Mouse (Mus musculus): ENCODE results near the gene Slc22a14. TPM values are rescaled to one million over a fixed set of nuclear protein-coding genes. Genes with fewer than 3 reads are reported as not detected.

Slc22a14 gene
- total and polyA plus RNA-seq, 3 experiments = not detected

- TF ChIP-seq CHD1 (IDR thresholded peaks at IDR 0.05; ENCODE audit: low read depth, low read length) = no peak
- no peak for TF ChIP-seq ETS1 (IDR thresholded peaks at IDR 0.05; ENCODE audit: low read depth, low read length)
- no peak for TF ChIP-seq NELFE (IDR thresholded peaks at IDR 0.05; ENCODE audit: low read depth, low read length)
- no peak for TF ChIP-seq ZC3H11A (IDR thresholded peaks at IDR 0.05; ENCODE audit: low read depth, low read length)
- TF ChIP-seq CHD2 (IDR thresholded peaks at IDR 0.05; ENCODE audit: low read length) = no peak
- no peak for TF ChIP-seq MYB (IDR thresholded peaks at IDR 0.05; ENCODE audit: low read depth, low read length)
- no peak for TF ChIP-seq EP300 (IDR thresholded peaks at IDR 0.05; ENCODE audit: low read depth in 1 of 2, low read length in 2 of 2)
- TF ChIP-seq RCOR1 (IDR thresholded peaks at IDR 0.05; ENCODE audit: low read depth, low read length) = no peak
- TF ChIP-seq HCFC1 (IDR thresholded peaks at IDR 0.05; ENCODE audit: low read depth, low read length) = no peak
- TF ChIP-seq BHLHE40 (IDR thresholded peaks at IDR 0.05; ENCODE audit: borderline replicate concordance, low read depth, low read length) = no peak
- no peak for TF ChIP-seq SMC3 (IDR thresholded peaks at IDR 0.05; ENCODE audit: low read depth, low read length)
- no peak for TF ChIP-seq GATA1 (IDR thresholded peaks at IDR 0.05; ENCODE audit: low read depth, low read length)
- TF ChIP-seq ZKSCAN1 (IDR thresholded peaks at IDR 0.05; ENCODE audit: low read depth, low read length) = no peak
- TF ChIP-seq TAL1 (IDR thresholded peaks at IDR 0.05; ENCODE audit: low read length) = no peak
- TF ChIP-seq MXI1 (IDR thresholded peaks at IDR 0.05; ENCODE audit: low read depth, low read length) = no peak
- no peak for DNase-seq (ENCODE audit: low read depth, low spot score)
Observed at GRCm38 (mm10) chr9:119278031-119278430, 87.3 kb downstream of the Slc22a14 start.

DNA sequence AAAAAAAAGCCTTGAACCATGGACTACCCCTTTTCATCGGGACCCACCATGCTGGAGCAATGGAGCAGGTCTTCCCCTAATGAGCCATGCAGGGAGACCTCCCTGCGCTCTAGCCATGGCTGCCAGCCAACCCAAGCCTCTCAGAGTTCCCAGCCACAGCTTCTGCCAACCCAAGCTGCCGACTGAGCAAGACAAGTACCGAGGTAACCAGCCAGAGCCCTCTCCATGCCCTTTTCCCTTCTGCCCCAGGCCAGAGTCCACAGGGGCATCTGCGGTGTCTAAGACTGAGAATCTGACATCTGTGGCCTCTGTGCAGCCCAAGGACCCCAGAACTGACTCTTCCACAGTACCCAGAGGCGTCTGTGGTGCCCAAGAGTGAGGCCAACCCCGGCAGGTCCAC is 89.0 kb downstream of the Slc22a14 start:
- H3K4me3 ChIP-seq (ENCODE audit: control insufficient read depth in 1 of 2, insufficient read depth in 1 of 2, low read depth in 2 of 2, low read length in 2 of 2) = no peak overlapping the region
- TF ChIP-seq CHD1 (IDR thresholded peaks at IDR 0.05; ENCODE audit: low read depth, low read length) (no peak), MYB (IDR thresholded peaks at IDR 0.05; ENCODE audit: low read depth, low read length) (no peak), SIN3A (IDR thresholded peaks at IDR 0.05; ENCODE audit: low read length) (no peak), NELFE (IDR thresholded peaks at IDR 0.05; ENCODE audit: low read depth, low read length) (no peak), POLR2AphosphoS5 (IDR thresholded peaks at IDR 0.05; ENCODE audit: borderline replicate concordance, low read depth, low read length) (no peak), MYC (IDR thresholded peaks at IDR 0.05; ENCODE audit: low read depth, low read length) (no peak), CTCF (IDR thresholded peaks at IDR 0.05 in 2 of 3, conservative IDR thresholded peaks at IDR 0.05 in 1 of 3; ENCODE audit: control insufficient read depth in 1 of 3, insufficient read depth in 1 of 3, low read depth in 2 of 3, low read length in 3 of 3, poor library complexity in 1 of 3, severe bottlenecking in 1 of 3) (no peak), MAFK (IDR thresholded peaks at IDR 0.05; ENCODE audit: borderline replicate concordance, low read depth, low read length) (no peak), RAD21 (IDR thresholded peaks at IDR 0.05; ENCODE audit: low read depth, low read length) (no peak), TBP (IDR thresholded peaks at IDR 0.05; ENCODE audit: low read depth, low read length) (no peak), BHLHE40 (IDR thresholded peaks at IDR 0.05; ENCODE audit: borderline replicate concordance, low read depth, low read length) (no peak), E2F4 (IDR thresholded peaks at IDR 0.05; ENCODE audit: borderline replicate concordance, low read depth, low read length) (no peak), TAL1 (IDR thresholded peaks at IDR 0.05; ENCODE audit: low read length) (no peak), GABPA (IDR thresholded peaks at IDR 0.05; ENCODE audit: low read depth, low read length) (no peak), ZMIZ1 (IDR thresholded peaks at IDR 0.05; ENCODE audit: low read depth, low read length) (no peak), UBTF (IDR thresholded peaks at IDR 0.05; ENCODE audit: borderline replicate concordance, insufficient read depth, low read depth, low read length) (no peak), MAX (IDR thresholded peaks at IDR 0.05; ENCODE audit: low read length) (no peak), ELF1 (IDR thresholded peaks at IDR 0.05; ENCODE audit: low read depth, low read length) (no peak), USF2 (IDR thresholded peaks at IDR 0.05; ENCODE audit: borderline replicate concordance in 1 of 2, insufficient read depth in 1 of 2, low read depth in 1 of 2, low read length in 2 of 2) (no peak), ZKSCAN1 (IDR thresholded peaks at IDR 0.05; ENCODE audit: low read depth, low read length) (no peak)
- H3K4me1 ChIP-seq (ENCODE audit: control insufficient read depth in 1 of 2, insufficient read depth in 2 of 2, low read length in 2 of 2) = no peaks in the 10 kb centered on the region
- DNase-seq (ENCODE audit: low read depth, low spot score) = no peak
- H3K9ac ChIP-seq (ENCODE audit: control insufficient read depth, low read depth, low read length, poor library complexity, severe bottlenecking) = no peak overlapping the region
- H3K9me3 ChIP-seq (replicated peaks; ENCODE audit: insufficient read depth, low read length) = no peaks in the 10 kb centered on the region
- no peak overlapping the region for H3K27ac ChIP-seq (ENCODE audit: control insufficient read depth, low read depth, low read length)
- no peaks in the 10 kb centered on the region for H3K79me2 ChIP-seq (ENCODE audit: control insufficient read depth, insufficient read depth, low read length, poor library complexity)
- peaks cover 0 to 1% of the 10 kb centered on the region in 2 experiments; a peak in 2 of 4 replicates for H3K36me3 ChIP-seq (ENCODE audit: control insufficient read depth in 1 of 2, insufficient read depth in 2 of 2, low read length in 2 of 2)
- no peaks in the 10 kb centered on the region for H3K27me3 ChIP-seq (ENCODE audit: control insufficient read depth in 1 of 2, insufficient read depth in 2 of 2, low read length in 2 of 2)

More at GRCm38 (mm10) chr9:119278031-119278430, 87.3 kb downstream of the Slc22a14 start:
- H3K9ac ChIP-seq (ENCODE audit: control insufficient read depth, low read depth, low read length, poor library complexity, severe bottlenecking) = no peak overlapping the region
- no peaks in the 10 kb centered on the region for H3K4me1 ChIP-seq (ENCODE audit: control insufficient read depth in 1 of 2, insufficient read depth in 2 of 2, low read length in 2 of 2)
- no peaks in the 10 kb centered on the region for H3K9me3 ChIP-seq (replicated peaks; ENCODE audit: insufficient read depth, low read length)
- H3K27me3 ChIP-seq (ENCODE audit: control insufficient read depth in 1 of 2, insufficient read depth in 2 of 2, low read length in 2 of 2) = no peaks in the 10 kb centered on the region
- no peak overlapping the region for H3K27ac ChIP-seq (ENCODE audit: control insufficient read depth, low read depth, low read length)
- no peaks in the 10 kb centered on the region for H3K79me2 ChIP-seq (ENCODE audit: control insufficient read depth, insufficient read depth, low read length, poor library complexity)
- peaks cover 0 to 1% of the 10 kb centered on the region in 2 experiments; a peak in 2 of 4 replicates for H3K36me3 ChIP-seq (ENCODE audit: control insufficient read depth in 1 of 2, insufficient read depth in 2 of 2, low read length in 2 of 2)
- H3K4me3 ChIP-seq (ENCODE audit: control insufficient read depth in 1 of 2, insufficient read depth in 1 of 2, low read depth in 2 of 2, low read length in 2 of 2) = no peak overlapping the region
